Mouse (Mus musculus): ENCODE data around the gene Nav1. TPM values are rescaled to one million over a fixed set of nuclear protein-coding genes. Genes with fewer than 3 reads are reported as not detected.

Gene Nav1
- polyA plus RNA-seq, 1 experiment from 2014 or later, result 16.6 TPM

DNA sequence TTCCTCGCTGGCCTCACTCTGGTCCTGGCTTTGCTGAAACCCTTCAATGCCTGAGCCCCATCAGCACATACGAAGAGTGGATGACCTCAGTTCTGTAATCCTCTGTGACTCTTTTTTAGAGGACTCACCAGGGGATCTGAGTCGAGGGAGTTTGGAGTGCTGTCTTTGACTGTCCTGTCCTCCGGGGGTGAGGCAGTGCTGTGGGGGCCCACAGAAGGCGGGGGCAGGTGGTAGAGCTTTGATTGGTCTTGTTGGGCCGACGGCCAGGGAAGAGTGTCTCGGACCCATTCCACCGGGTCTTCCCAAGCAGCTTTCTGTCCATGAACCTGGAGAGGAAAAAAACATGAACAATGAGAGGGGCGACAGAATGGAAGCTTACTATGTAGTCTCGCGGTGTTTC is 163.6 kb downstream of the Nav1 start:
- H3K4me3 ChIP-seq (replicated peaks), result no peak overlapping the region
- peaks cover 71% of the 10 kb centered on the region for H3K36me3 ChIP-seq
- no peak overlapping the region for H3K9ac ChIP-seq
- ATAC-seq (replicated peaks; ENCODE audit: low FRiP score), result no peak
- no peak overlapping the region for H3K27ac ChIP-seq
- no peaks in the 10 kb centered on the region for H3K4me1 ChIP-seq
- no peaks in the 10 kb centered on the region for H3K27me3 ChIP-seq
- 90% methylated on average over 12 of the region's 12 CpGs for WGBS
- no peak overlapping the region for H3K4me2 ChIP-seq
- no peaks in the 10 kb centered on the region for H3K9me3 ChIP-seq (replicated peaks)

DNA sequence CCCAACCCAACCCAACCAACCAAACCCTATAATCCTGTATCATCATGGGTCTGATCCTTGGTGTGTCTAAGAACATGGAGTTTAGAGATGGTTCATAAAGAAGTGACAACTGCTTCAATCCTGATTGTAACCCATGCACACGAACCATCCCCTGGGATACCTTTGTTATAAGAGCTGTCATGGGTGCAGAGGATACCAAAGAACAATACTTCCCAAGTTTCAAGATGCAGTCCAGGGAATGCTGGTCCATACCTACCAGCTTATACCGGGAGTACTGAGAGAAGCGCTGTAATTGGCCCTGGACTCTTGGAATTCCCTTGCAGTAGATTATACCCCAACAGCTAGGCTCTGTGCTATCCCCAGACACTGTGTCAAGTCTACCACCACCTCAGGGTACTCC is 165.2 kb downstream of the Nav1 start:
- H3K4me1 ChIP-seq, result no peaks in the 10 kb centered on the region
- H3K9ac ChIP-seq, result no peak overlapping the region
- no peak overlapping the region for H3K27ac ChIP-seq
- no peak overlapping the region for H3K4me3 ChIP-seq (replicated peaks)
- H3K4me2 ChIP-seq, result no peak overlapping the region
- ATAC-seq (replicated peaks; ENCODE audit: low FRiP score), result no peak
- no peaks in the 10 kb centered on the region for H3K27me3 ChIP-seq
- no peaks in the 10 kb centered on the region for H3K9me3 ChIP-seq (replicated peaks)
- WGBS, result 92% methylated on average over 3 of the region's 3 CpGs
- peaks cover 65% of the 10 kb centered on the region for H3K36me3 ChIP-seq

GRCm38 (mm10) chr1:135440986-135441385 is 166.1 kb downstream of the Nav1 start:
- Histone ChIP-seq H3K9me3 (replicated peaks) (no peaks in the 10 kb centered on the region), H3K36me3 (peaks cover 62% of the 10 kb centered on the region), H3K27ac (no peak overlapping the region), H3K9ac (no peak overlapping the region), H3K4me2 (no peak overlapping the region), H3K27me3 (no peaks in the 10 kb centered on the region), H3K4me1 (no peaks in the 10 kb centered on the region), H3K4me3 (replicated peaks) (no peak overlapping the region)
- 86% methylated on average over 6 of the region's 6 CpGs for WGBS
- ATAC-seq (replicated peaks; ENCODE audit: low FRiP score), result no peak

- ATAC-seq (replicated peaks; ENCODE audit: low FRiP score), result no peak
- peaks cover 45% of the 10 kb centered on the region for H3K36me3 ChIP-seq
These were observed 168.3 kb downstream of the Nav1 start for GRCm38 (mm10) chr1:135438801-135439200.

DNA sequence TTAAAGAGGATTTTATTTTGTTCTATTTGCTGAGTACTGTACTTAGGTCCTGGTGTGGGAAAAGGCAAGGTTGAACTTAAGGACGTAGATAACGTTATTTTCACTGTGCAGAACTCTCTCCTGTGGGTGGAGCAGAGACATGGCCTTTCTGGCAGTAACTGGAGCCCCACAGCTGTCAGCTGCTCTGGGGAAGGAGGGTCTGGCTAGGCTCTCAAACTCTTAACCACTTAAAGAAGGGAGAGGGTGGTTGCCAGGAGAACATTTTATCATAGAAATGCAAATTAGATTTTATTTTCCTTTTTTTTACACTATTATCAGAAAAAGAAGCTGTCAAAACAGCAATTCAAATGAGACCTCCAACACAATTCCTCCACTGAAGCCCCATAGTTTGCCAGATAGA is 171.3 kb downstream of the Nav1 start:
- peaks cover 16% of the 10 kb centered on the region for H3K36me3 ChIP-seq
- no peak for ATAC-seq (replicated peaks; ENCODE audit: low FRiP score)
- WGBS, result 12% methylated on average over 2 of the region's 2 CpGs
- no peak overlapping the region for H3K4me3 ChIP-seq (replicated peaks)
- no peaks in the 10 kb centered on the region for H3K27me3 ChIP-seq
- H3K9ac ChIP-seq, result no peak overlapping the region
- peak overlapping the region; percentile 37; the same call in 1 of the 2 replicates for H3K27ac ChIP-seq
- no peak overlapping the region for H3K4me2 ChIP-seq
- no peaks in the 10 kb centered on the region for H3K9me3 ChIP-seq (replicated peaks)
- peaks cover 20% of the 10 kb centered on the region for H3K4me1 ChIP-seq

More at GRCm38 (mm10) chr1:135438801-135439200, 168.3 kb downstream of the Nav1 start:
- Histone ChIP-seq H3K4me3 (replicated peaks) (no peak overlapping the region), H3K4me2 (no peak overlapping the region), H3K4me1 (peaks cover 12% of the 10 kb centered on the region), H3K27ac (no peak overlapping the region), H3K9me3 (replicated peaks) (no peaks in the 10 kb centered on the region), H3K27me3 (no peaks in the 10 kb centered on the region), H3K9ac (no peak overlapping the region)
- WGBS, result 95% methylated on average over 6 of the region's 6 CpGs

DNA sequence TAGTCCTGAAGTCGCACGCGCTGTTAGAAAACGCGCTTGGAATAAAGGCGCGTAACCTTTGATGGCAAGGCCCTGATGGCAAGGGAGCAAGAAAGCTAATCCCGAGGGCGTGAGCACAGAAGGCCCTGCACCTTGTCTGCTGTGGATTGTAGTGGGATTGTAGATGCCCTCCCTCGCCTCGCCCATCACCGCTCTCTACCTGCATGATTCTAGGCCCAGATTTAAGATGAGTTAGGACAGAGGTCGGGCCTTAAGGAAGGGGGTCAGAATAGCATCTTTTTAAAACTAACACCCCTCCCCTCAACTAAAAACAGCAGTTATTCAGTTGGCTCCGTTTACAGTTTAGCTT is 176.5 kb downstream of the Nav1 start:
- Histone ChIP-seq H3K4me1 (peaks cover 50% of the 10 kb centered on the region), H3K9me3 (replicated peaks) (no peaks in the 10 kb centered on the region), H3K9ac (peak overlapping the region; percentile 91), H3K27me3 (no peaks in the 10 kb centered on the region), H3K27ac (peak overlapping the region; percentile 92), H3K4me2 (peak overlapping the region; percentile 76), H3K4me3 (replicated peaks) (peak overlapping the region; percentile 95), H3K36me3 (peaks cover 15% of the 10 kb centered on the region)
- under 1% methylated on average over 14 of the region's 14 CpGs for WGBS
- peak; percentile 63 for ATAC-seq (replicated peaks; ENCODE audit: low FRiP score)

DNA sequence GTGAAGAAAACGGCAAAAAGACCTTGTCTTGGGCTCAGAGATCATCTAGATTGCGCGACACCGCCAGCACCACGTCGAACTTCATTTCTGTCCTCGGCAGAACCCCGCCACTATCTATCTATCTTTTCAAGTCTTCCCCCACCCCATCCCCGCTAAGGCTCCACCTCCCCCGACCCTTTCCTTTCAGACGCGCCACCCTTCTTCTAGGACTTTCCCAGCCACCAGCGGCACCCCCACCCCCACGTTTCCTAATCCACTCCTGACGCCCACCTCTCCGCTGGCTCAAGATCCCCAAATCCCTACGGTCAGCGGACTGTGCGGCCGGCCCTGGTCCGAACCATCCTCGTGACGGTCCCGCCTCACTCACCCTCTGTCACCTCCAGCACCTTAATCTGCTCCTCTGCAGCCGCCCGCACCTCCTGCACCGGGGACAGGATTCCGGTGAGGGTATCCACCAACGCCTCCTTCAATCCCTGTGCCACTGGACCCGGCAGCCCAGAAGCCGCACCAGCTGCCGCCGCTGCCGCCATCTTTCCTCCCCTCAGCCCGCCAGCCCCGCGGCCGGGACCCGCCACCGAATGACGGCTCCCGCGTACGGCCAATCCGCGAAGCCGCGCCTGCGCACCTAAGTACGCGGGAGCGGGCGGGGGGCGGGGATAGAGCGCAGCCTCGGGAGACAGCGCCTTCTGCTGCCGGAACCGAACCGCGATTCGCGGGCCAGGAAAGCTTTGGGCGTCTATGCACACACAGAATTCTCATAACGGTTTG is 177.0 kb downstream of the Nav1 start, which contains the start of gene Ipo9:
Gene Ipo9, minus strand, starts transcription at position 599 of the 768 bp plus-strand sequence.
- H3K4me3 ChIP-seq (replicated peaks), result peak within 1 kb of the TSS; percentile 95
- peaks cover 20% of the 10 kb centered on the region for H3K36me3 ChIP-seq
- WGBS, result under 1% methylated on average over 65 of the region's 65 CpGs
- H3K9ac ChIP-seq, result peak within 1 kb of the TSS; percentile 91
- H3K9me3 ChIP-seq (replicated peaks), result no peaks in the 10 kb centered on the region
- ATAC-seq (replicated peaks; ENCODE audit: low FRiP score), result peak; percentile 95
- H3K4me1 ChIP-seq, result peaks cover 46% of the 10 kb centered on the region
- peak within 1 kb of the TSS; percentile 92 for H3K27ac ChIP-seq
- peak within 1 kb of the TSS; percentile 76 for H3K4me2 ChIP-seq
- H3K27me3 ChIP-seq, result no peaks in the 10 kb centered on the region

GRCm38 (mm10) chr1:135427390-135427789 is 179.7 kb downstream of the Nav1 start:
- peaks cover 38% of the 10 kb centered on the region for H3K4me1 ChIP-seq
- no peak for ATAC-seq (replicated peaks; ENCODE audit: low FRiP score)
- no peaks in the 10 kb centered on the region for H3K9me3 ChIP-seq (replicated peaks)
- peaks cover 44% of the 10 kb centered on the region for H3K36me3 ChIP-seq
- H3K9ac ChIP-seq, result no peak overlapping the region
- no peak overlapping the region for H3K4me3 ChIP-seq (replicated peaks)
- H3K4me2 ChIP-seq, result peak overlapping the region; percentile 76; the same call in 1 of the 2 replicates
- WGBS, result 85% methylated on average over 6 of the region's 6 CpGs
- H3K27me3 ChIP-seq, result no peaks in the 10 kb centered on the region
- H3K27ac ChIP-seq, result no peak overlapping the region

DNA sequence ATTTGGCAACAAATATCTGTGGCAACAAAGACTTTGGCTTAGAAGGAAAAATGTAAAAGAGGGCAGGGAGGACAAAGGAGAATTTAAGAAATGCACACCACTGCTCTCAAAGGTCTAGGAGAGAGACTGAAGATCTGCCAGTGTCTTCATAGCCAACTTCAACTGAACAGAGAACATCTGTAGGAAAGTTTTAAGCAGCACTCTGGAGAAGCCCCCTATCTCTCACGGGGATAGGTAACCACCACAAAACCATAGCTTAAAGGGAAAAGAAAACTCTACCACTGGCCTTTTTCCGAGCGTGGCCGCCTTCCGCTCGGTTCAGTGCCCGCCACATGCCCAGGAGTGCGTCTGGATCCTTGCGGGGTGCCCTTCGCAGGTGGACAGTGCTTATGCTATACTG is 180.4 kb downstream of the Nav1 start:
- H3K9me3 ChIP-seq (replicated peaks), result no peaks in the 10 kb centered on the region
- whole genome bisulfite sequencing, result 88% methylated on average over 10 of the region's 10 CpGs
- ATAC-seq (replicated peaks; ENCODE audit: low FRiP score), result no peak

GRCm38 (mm10) chr1:135422772-135423171 is 184.3 kb downstream of the Nav1 start:
- Histone ChIP-seq H3K27me3 (no peaks in the 10 kb centered on the region), H3K27ac (no peak overlapping the region), H3K4me2 (no peak overlapping the region), H3K4me3 (replicated peaks) (no peak overlapping the region), H3K9me3 (replicated peaks) (no peaks in the 10 kb centered on the region), H3K4me1 (peaks cover 12% of the 10 kb centered on the region; the same call in 1 of the 2 replicates), H3K36me3 (peaks cover 80% of the 10 kb centered on the region), H3K9ac (no peak overlapping the region)
- WGBS, result 91% methylated on average over 6 of the region's 6 CpGs
- ATAC-seq (replicated peaks; ENCODE audit: low FRiP score), result no peak

More for the DNA sequence above, 180.4 kb downstream of the Nav1 start:
- peaks cover 38% of the 10 kb centered on the region for H3K4me1 ChIP-seq
- no peak overlapping the region for H3K4me2 ChIP-seq
- H3K27me3 ChIP-seq, result no peaks in the 10 kb centered on the region
- H3K27ac ChIP-seq, result no peak overlapping the region
- H3K4me3 ChIP-seq (replicated peaks), result no peak overlapping the region
- peaks cover 48% of the 10 kb centered on the region for H3K36me3 ChIP-seq
- H3K9ac ChIP-seq, result no peak overlapping the region

DNA sequence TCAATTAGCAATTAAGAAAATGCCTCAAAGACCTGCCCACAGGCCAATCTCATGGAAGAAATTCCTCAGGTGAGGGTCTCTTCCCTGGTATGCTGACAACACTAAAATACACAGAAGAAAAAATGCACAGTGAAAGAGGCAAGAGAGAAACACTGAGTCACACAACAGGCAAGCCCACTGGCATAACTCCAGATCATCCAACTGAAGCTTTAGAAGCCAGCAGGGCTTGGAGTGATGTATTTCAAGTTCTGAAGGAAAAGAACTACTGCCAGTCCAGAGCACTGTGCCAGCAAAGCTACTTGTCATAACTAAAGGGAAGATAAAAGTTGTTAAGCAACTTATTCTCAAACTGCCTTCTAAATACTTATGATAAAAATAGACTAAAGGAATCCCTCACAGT is 193.1 kb downstream of the Nav1 start:
- H3K4me1 ChIP-seq, result no peaks in the 10 kb centered on the region
- ATAC-seq (replicated peaks; ENCODE audit: low FRiP score), result no peak
- H3K27me3 ChIP-seq, result no peaks in the 10 kb centered on the region

DNA sequence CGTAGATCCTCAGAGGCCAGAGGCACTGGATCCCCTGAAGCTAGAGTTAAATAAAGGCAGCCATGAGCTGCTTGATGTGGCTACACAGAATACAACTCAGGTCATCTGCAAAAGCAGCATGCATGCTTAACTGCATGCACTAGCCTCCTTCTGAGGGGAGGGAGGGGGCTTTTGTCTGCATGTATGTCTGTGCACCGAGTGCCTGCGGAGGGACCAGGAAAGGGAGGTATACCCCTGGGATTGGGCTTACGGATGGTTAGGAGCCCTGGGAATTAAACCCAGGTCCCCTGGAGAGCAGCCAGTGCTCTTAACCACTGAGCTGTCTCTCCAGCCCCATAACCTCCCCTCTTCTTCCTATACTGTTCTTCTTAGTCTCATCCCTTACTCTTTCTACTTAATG is 195.0 kb downstream of the Nav1 start:
- 86% methylated on average over 4 of the region's 4 CpGs for WGBS
- Histone ChIP-seq H3K4me1 (no peaks in the 10 kb centered on the region), H3K36me3 (peaks cover 96% of the 10 kb centered on the region), H3K27me3 (no peaks in the 10 kb centered on the region), H3K9ac (no peak overlapping the region), H3K4me2 (no peak overlapping the region), H3K27ac (peak overlapping the region; percentile 71; the same call in 1 of the 2 replicates), H3K4me3 (replicated peaks) (no peak overlapping the region), H3K9me3 (replicated peaks) (no peaks in the 10 kb centered on the region)
- ATAC-seq (replicated peaks; ENCODE audit: low FRiP score), result no peak

More for the DNA sequence above, 193.1 kb downstream of the Nav1 start:
- H3K36me3 ChIP-seq, result peaks cover 97% of the 10 kb centered on the region
- H3K27ac ChIP-seq, result no peak overlapping the region
- H3K4me2 ChIP-seq, result no peak overlapping the region
- H3K4me3 ChIP-seq (replicated peaks), result no peak overlapping the region
- no peak overlapping the region for H3K9ac ChIP-seq
- H3K9me3 ChIP-seq (replicated peaks), result no peaks in the 10 kb centered on the region
